Mouse (Mus musculus) midbrain, embryonic 10.5 days (tissue): Measurements from ENCODE around the gene Taf7l. TPM values are rescaled to one million over a fixed set of nuclear protein-coding genes. Genes with fewer than 3 reads are reported as not detected.

ENCODE experiments used
- DNase-seq: peaks from one replicate; pipeline ENCODE4 v3.0.0-alpha.2; 2017; ENCODE audit warnings: low spot score
- H3K27ac ChIP-seq: fragments of 300-500 bp; sonication (generic); replicated peaks from 2 replicates; pipeline ENCODE4 v1.5.1; 2016; ENCODE audit warnings: mild to moderate bottlenecking
- H3K27me3 ChIP-seq: fragments of 300-500 bp; sonication (generic); 2 replicates; pipeline ENCODE4 v1.6.1; 2016; ENCODE audit warnings: low read depth, mild to moderate bottlenecking; ENCODE audit not compliant: poor library complexity, severe bottlenecking
- H3K36me3 ChIP-seq: fragments of 300-500 bp; sonication (generic); 2 replicates; pipeline ENCODE4 v1.6.1; 2016; ENCODE audit warnings: mild to moderate bottlenecking, moderate library complexity
- H3K4me1 ChIP-seq: fragments of 300-500 bp; sonication (generic); 2 replicates; pipeline ENCODE4 v1.6.1; 2016
- H3K4me3 ChIP-seq: fragments of 300-500 bp; sonication (generic); 2 replicates; pipeline ENCODE4 v1.5.1; 2016; ENCODE audit warnings: mild to moderate bottlenecking, moderate library complexity
- H3K9me3 ChIP-seq: fragments of 300-500 bp; sonication (generic); replicated peaks from 2 replicates; pipeline ENCODE4 v1.6.1; 2016; ENCODE audit warnings: mild to moderate bottlenecking
- WGBS: fragments of 180-500 bp; shearing (Covaris S2); methylation state at CpG from one replicate; pipeline ENCODE4 v1.1.7; 2016; 5-methylcytosine and 5-hydroxymethylcytosine counted together
- polyA plus RNA-seq: library from polyadenylated mRNA; unstranded; fragments of >200 nt; fragmentation: Nextera tagmentation; extraction: Ambion mirVana; gene quantifications from 2 replicates; pipeline ENCODE4 v1.2.1, GENCODE M21; 2016

Taf7l gene
- not detected in 2 replicates for polyA plus RNA-seq

DNA sequence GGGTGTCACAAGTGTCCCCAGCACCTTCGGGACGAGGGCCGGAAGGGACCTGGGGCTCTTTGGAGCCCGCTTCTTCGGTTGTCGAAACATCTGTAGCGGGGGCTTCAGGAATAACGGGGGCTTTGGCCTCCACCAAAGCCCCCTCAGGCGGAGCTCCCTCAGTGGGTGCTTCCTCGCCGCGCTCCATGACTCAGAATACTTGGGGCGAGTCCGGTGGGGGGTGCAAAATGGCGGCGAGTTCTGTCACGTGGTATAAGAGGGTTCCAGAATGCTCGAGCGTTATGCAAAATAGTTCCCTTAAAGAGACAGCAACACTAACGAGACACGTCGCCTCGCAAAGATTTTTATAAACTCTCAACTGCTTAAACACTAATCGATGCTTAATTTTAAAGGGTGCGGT is at the start of gene Taf7l:
Gene Taf7l, minus strand, starts transcription at position 201 of the 400 bp plus-strand sequence.
- WGBS: 90% methylated on average over 25 of the region's 25 CpGs
- Histone ChIP-seq H3K4me3 (no peak within 1 kb of the TSS), H3K36me3 (no peaks in the 10 kb centered on the region), H3K4me1 (no peaks in the 10 kb centered on the region), H3K27me3 (no peaks in the 10 kb centered on the region), H3K27ac (no peak within 1 kb of the TSS), H3K9me3 (peaks cover 16% of the 10 kb centered on the region)
- DNase-seq: no peak

- Histone ChIP-seq H3K27ac (no peak overlapping the region), H3K4me3 (no peak overlapping the region), H3K4me1 (no peaks in the 10 kb centered on the region), H3K27me3 (no peaks in the 10 kb centered on the region), H3K9me3 (no peaks in the 10 kb centered on the region), H3K36me3 (no peaks in the 10 kb centered on the region)
- DNase-seq: no peak
- 83% methylated on average over 4 of the region's 4 CpGs for WGBS
These were observed 49.0 kb upstream of the Taf7l start for GRCm38 (mm10) chrX:134525260-134525659.

- H3K4me1 ChIP-seq: no peaks in the 10 kb centered on the region
- DNase-seq: no peak
- H3K4me3 ChIP-seq: no peak overlapping the region
- 75% methylated on average over 4 of the region's 4 CpGs for WGBS
- H3K27ac ChIP-seq: no peak overlapping the region
- no peaks in the 10 kb centered on the region for H3K9me3 ChIP-seq
- H3K36me3 ChIP-seq: no peaks in the 10 kb centered on the region
- no peaks in the 10 kb centered on the region for H3K27me3 ChIP-seq
These were observed 47.5 kb upstream of the Taf7l start for GRCm38 (mm10) chrX:134523772-134524171.

DNA sequence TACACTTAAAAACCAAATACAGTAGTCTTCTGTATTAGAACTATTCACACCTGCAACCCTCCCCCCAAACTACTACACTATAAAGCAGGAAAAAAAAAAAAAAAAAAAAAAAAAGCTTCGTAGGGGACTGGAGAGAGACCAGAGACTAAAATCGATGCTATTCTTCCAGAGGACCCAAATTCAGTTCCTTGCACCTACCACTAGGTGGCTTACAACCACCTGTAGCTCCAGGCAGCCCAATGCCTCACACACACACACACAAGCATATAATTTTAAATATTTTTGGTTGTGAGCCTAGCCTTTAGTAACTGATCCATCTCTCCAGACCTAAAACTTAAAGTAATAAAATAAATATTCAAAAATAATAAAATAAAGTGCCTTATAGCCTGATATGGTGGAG is 33.2 kb upstream of the Taf7l start:
- Histone ChIP-seq H3K27me3 (peaks cover 4% of the 10 kb centered on the region; the same call in 1 of the 2 replicates), H3K4me3 (no peak overlapping the region), H3K4me1 (no peaks in the 10 kb centered on the region), H3K9me3 (no peaks in the 10 kb centered on the region), H3K36me3 (no peaks in the 10 kb centered on the region), H3K27ac (no peak overlapping the region)
- DNase-seq: no peak
- WGBS: 10% methylated on average over 1 of the region's 2 CpGs

- Histone ChIP-seq H3K27ac (no peak overlapping the region), H3K4me1 (no peaks in the 10 kb centered on the region), H3K9me3 (no peaks in the 10 kb centered on the region), H3K36me3 (no peaks in the 10 kb centered on the region), H3K27me3 (no peaks in the 10 kb centered on the region), H3K4me3 (no peak overlapping the region)
- WGBS: 71% methylated on average over 6 of the region's 6 CpGs
- DNase-seq: no peak
These were observed 31.7 kb upstream of the Taf7l start for GRCm38 (mm10) chrX:134507977-134508376.

GRCm38 (mm10) chrX:134500651-134501050 is 24.4 kb upstream of the Taf7l start:
- DNase-seq: no peak
- H3K9me3 ChIP-seq: no peaks in the 10 kb centered on the region
- no peak overlapping the region for H3K27ac ChIP-seq
- H3K36me3 ChIP-seq: no peaks in the 10 kb centered on the region
- no peaks in the 10 kb centered on the region for H3K4me1 ChIP-seq
- H3K27me3 ChIP-seq: no peaks in the 10 kb centered on the region
- WGBS: 86% methylated on average over 8 of the region's 8 CpGs
- H3K4me3 ChIP-seq: no peak overlapping the region

GRCm38 (mm10) chrX:134481720-134482119 is 5.4 kb upstream of the Taf7l start:
- Histone ChIP-seq H3K27ac (no peak overlapping the region), H3K27me3 (peaks cover 5% of the 10 kb centered on the region; the same call in 1 of the 2 replicates), H3K4me1 (no peaks in the 10 kb centered on the region), H3K4me3 (no peak overlapping the region), H3K9me3 (no peaks in the 10 kb centered on the region), H3K36me3 (no peaks in the 10 kb centered on the region)
- DNase-seq: no peak
- 79% methylated on average over 3 of the region's 3 CpGs for WGBS

DNA sequence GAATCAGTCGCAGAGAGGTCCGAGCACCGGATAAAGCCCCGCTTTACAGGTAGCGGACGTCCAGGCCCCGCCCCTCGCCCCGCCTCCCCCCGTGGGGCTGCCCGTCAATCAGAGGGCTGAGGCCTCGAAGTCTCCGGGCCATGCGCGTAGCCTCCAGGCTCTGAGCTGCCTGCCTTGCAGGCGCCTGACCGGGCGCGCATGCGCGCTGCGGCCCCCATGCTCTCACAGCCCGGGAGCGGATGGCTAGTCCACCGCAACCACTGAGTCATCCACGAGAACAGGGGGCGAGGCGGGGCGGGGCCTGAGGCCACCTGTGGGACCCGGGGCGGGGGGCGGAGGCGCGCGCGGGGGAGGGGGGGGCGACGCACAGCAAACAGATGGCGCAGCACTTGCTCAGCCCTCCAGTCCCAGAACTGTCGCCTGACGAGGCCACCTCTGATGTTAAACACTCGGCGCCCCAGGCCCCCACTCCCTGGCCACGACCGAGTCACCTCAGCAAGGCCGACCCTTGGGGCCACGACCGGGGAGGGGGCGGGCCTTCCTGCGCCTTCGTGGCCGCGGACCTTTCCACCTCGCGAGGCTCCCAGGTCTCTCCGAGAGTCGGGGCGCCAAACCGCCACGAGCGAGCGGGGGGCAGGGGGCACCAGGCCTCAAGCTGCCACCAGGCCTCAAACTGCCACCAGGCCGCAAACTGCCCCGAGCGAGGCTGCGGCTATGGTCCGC is 1.1 kb downstream of the Taf7l start:
- no peak overlapping the region for H3K27ac ChIP-seq
- WGBS: 67% methylated on average over 48 of the region's 67 CpGs

GRCm38 (mm10) chrX:134427307-134427706 is 49.0 kb downstream of the Taf7l start:
- Histone ChIP-seq H3K36me3 (no peaks in the 10 kb centered on the region), H3K27ac (no peak overlapping the region), H3K4me1 (peaks cover 8% of the 10 kb centered on the region; the same call in 1 of the 2 replicates), H3K4me3 (no peak overlapping the region), H3K27me3 (peaks cover 51% of the 10 kb centered on the region), H3K9me3 (no peaks in the 10 kb centered on the region)
- no peak for DNase-seq
- 80% methylated on average over 3 of the region's 3 CpGs for WGBS

More for the DNA sequence above, 1.1 kb downstream of the Taf7l start:
- no peak overlapping the region for H3K4me3 ChIP-seq
- H3K27me3 ChIP-seq: peaks cover 3% of the 10 kb centered on the region; the same call in 1 of the 2 replicates
- no peaks in the 10 kb centered on the region for H3K4me1 ChIP-seq
- H3K9me3 ChIP-seq: peaks cover 16% of the 10 kb centered on the region
- no peaks in the 10 kb centered on the region for H3K36me3 ChIP-seq
- no peak for DNase-seq

DNA sequence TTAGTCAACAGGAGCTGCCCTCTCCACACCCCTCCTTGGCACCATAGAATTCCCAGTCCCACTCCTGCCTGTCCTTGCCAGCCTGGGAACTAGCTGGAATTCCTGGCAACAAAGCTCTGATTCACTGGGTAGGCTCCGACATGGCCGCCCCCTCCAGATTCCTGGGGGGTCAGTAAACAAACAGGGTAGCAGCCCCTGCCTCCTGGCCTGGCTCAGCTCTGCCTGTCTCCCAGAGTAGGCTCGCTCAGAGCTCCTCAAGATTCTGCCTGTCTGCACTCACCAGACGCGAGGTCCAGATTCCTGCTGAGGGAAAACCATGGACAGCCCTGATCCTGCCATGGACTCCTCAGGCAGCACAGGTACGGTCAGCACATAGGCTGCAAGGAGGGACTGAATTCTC is 49.5 kb downstream of the Taf7l start:
- WGBS: 69% methylated on average over 6 of the region's 6 CpGs
- no peak for DNase-seq
- Histone ChIP-seq H3K36me3 (no peaks in the 10 kb centered on the region), H3K27ac (no peak overlapping the region), H3K4me1 (peaks cover 7% of the 10 kb centered on the region; the same call in 1 of the 2 replicates), H3K27me3 (peaks cover 49% of the 10 kb centered on the region), H3K4me3 (no peak overlapping the region), H3K9me3 (no peaks in the 10 kb centered on the region)

DNA sequence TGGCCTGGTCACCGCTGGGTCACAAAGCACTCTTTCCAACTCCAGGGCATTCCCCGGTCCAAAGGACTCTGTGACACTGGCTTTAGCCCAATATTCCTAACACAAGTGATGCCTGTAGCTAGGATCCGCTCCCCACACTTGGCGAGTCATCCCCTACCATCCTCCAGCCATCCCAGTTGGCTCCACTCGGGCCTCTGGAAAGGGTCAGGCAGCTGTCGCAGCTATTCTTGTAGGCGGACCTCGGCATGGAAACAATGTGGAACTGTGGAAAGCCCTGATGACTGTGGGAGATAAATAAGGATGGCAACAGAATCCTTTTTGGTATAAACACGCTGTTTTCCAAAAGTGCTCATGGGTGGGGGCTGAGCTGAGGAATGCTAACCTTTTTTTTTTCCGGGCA is 50.5 kb downstream of the Taf7l start:
- Histone ChIP-seq H3K4me3 (no peak overlapping the region), H3K9me3 (no peaks in the 10 kb centered on the region), H3K4me1 (peaks cover 7% of the 10 kb centered on the region; the same call in 1 of the 2 replicates), H3K27me3 (peaks cover 44% of the 10 kb centered on the region), H3K36me3 (no peaks in the 10 kb centered on the region), H3K27ac (no peak overlapping the region)
- 81% methylated on average over 10 of the region's 10 CpGs for WGBS
- DNase-seq: no peak

GRCm38 (mm10) chrX:134424263-134424662 is 52.0 kb downstream of the Taf7l start:
- Histone ChIP-seq H3K4me1 (peaks cover 7% of the 10 kb centered on the region; the same call in 1 of the 2 replicates), H3K27ac (no peak overlapping the region), H3K4me3 (no peak overlapping the region), H3K27me3 (peaks cover 30% of the 10 kb centered on the region), H3K9me3 (no peaks in the 10 kb centered on the region), H3K36me3 (no peaks in the 10 kb centered on the region)
- no peak for DNase-seq
- WGBS: 94% methylated on average over 5 of the region's 5 CpGs

GRCm38 (mm10) chrX:134420097-134420496 is 56.2 kb downstream of the Taf7l start:
- Histone ChIP-seq H3K27me3 (peaks cover 7% of the 10 kb centered on the region; the same call in 1 of the 2 replicates), H3K36me3 (no peaks in the 10 kb centered on the region), H3K4me1 (no peaks in the 10 kb centered on the region), H3K27ac (no peak overlapping the region), H3K4me3 (no peak overlapping the region), H3K9me3 (no peaks in the 10 kb centered on the region)
- no peak for DNase-seq
- WGBS: 82% methylated on average over 5 of the region's 5 CpGs
